Mouse (Mus musculus) olfactory bulb, adult 2 months (tissue): ENCODE data around the gene Tspyl2.

ENCODE experiments used
- CTCF ChIP-seq: fragments of 200-500 bp; IDR thresholded peaks from 2 replicates; pipeline ENCODE4 v1.5.1; 2012; ENCODE audit warnings: low read depth, mild to moderate bottlenecking, low read length, moderate library complexity; ENCODE audit not compliant: insufficient read depth
- POLR2A ChIP-seq: fragments of 200-500 bp; IDR thresholded peaks from 2 replicates; pipeline ENCODE4 v1.6.1; 2012; ENCODE audit warnings: mild to moderate bottlenecking, low read depth, low read length, moderate library complexity; ENCODE audit not compliant: insufficient read depth

DNA sequence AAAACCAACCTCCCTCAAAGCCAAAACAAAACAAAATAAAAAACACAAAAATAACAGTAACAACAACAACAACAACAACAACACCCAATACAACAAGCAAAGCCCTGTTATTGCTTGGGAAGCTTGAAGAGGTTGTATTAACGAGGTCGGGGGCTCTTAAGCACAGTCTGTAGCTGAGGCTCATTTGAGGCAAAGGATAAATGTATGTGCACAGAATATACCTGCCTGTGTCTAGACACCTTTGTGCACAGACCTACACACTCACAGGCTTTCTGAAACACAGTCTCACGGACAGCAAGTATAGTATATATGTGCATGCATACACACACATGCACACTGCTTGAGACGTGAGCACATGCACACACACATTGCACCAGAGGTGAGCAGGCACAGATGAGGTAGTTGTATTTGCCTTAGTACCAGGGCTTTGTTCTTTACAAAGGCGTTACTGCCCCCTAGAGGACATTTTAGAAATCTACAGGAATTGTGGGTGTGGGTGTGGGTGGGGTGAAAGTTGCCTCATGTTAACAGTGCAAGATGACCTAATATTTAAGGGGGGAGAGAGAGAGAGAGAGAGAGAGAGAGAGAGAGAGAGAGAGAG is 10.4 kb upstream of the Tspyl2 start:
- TF ChIP-seq CTCF = no peak
- no peak for TF ChIP-seq POLR2A
